27 mouse cellular contexts compared by ENCODE assay signal in genomic region chr6:49026496-49026895, GRCm38 (mm10). TPM values are rescaled to one million over a fixed set of nuclear protein-coding genes. Genes with fewer than 3 reads are reported as not detected.
DNase-seq lines count a peak whose midpoint lies in the region; ATAC-seq and TF ChIP-seq lines count a peak whose summit lies in the region.
"Had no signal": no experiment of that assay in that cellular context is flagged by ENCODE, and none has a peak within 500 bp of the region (broad histone marks: within the 10 kb centered on the region; RNA-seq: fewer than 3 reads in every experiment).

No protein-coding gene starts in this region.

- ATAC-seq in common myeloid progenitor, adult 5-6 weeks (replicated peaks; ENCODE audit: low read depth, poor library complexity, severe bottlenecking): peak; percentile 77
- peak; percentile 79 for ATAC-seq in megakaryocyte progenitor cell, adult 5-6 weeks (replicated peaks; ENCODE audit: poor library complexity)
- ATAC-seq: CD4-positive, CD25-positive, alpha-beta regulatory T cell, adult 4 months; forebrain, embryonic 14.5 days had no signal

- DNase-seq in frontal cortex, postnatal 36 days (ENCODE audit: low spot score in 2 of 2): no peak
- DNase-seq in kidney, adult 9 months: no peak
- no peak for DNase-seq in ovary, postnatal 14 days (ENCODE audit: low spot score)
- DNase-seq: adrenal gland, postnatal 10 days; B cell, adult 2 months; cerebellum, adult 18-20 months; cerebellum, adult 9-11 months; embryo, embryonic 11 days; gastrocnemius, postnatal 10 days; heart, postnatal 36 days had no signal

- H3K4me1 ChIP-seq in bone marrow, adult 2 months (ENCODE audit: control insufficient read depth, insufficient read depth, low read length): peaks cover 9% of the 10 kb centered on the region
- H3K4me1 ChIP-seq: embryonic facial prominence, embryonic 15.5 days; heart, embryonic 13.5 days; hindbrain, embryonic 15.5 days had no signal

- no peak for TF ChIP-seq CTCF in bone marrow, adult 2 months (IDR thresholded peaks at IDR 0.05; ENCODE audit: control insufficient read depth, insufficient read depth, low read length)

- no peak overlapping the region for H3K4me3 ChIP-seq in bone marrow, adult 2 months (replicated peaks; ENCODE audit: control insufficient read depth, low read depth, low read length)
- H3K4me3 ChIP-seq: embryonic facial prominence, embryonic 15.5 days; erythroblast, embryonic 14.5 days; forebrain, embryonic 10.5 days; heart, embryonic 13.5 days; hindbrain, embryonic 15.5 days had no signal

- H3K27ac ChIP-seq in bone marrow, adult 2 months (ENCODE audit: control insufficient read depth, insufficient read depth, low read depth, low read length, poor library complexity): peak overlapping the region; percentile 36; the same call in 1 of the 2 replicates
- H3K27ac ChIP-seq: embryonic facial prominence, embryonic 15.5 days; forebrain, embryonic 10.5 days; heart, embryonic 13.5 days; hindbrain, embryonic 15.5 days had no signal

- no peak for TF ChIP-seq POLR2A in bone marrow, adult 2 months (IDR thresholded peaks at IDR 0.05; ENCODE audit: borderline replicate concordance, control insufficient read depth, low read depth, low read length)

- WGBS in bone marrow, adult 2 months: 19% methylated on average over 5 of the region's 5 CpGs

RNA-seq across cellular contexts. Expression of gene Gpnmb, which starts 9.8 kb away (rescaled TPM):
- polyA plus RNA-seq in bone marrow, adult 2 months (2011; ENCODE audit: insufficient read depth, insufficient read length, low replicate concordance, missing spikeins): 2.6 TPM in 1 of 2 replicates, not detected in the other
- 0.27 TPM in 1 of 2 replicates, not detected in the other for total RNA-seq in common myeloid progenitor, adult 5-6 weeks (2017)
- total RNA-seq in megakaryocyte progenitor cell, adult 5-6 weeks (2015): 0.32 TPM in 1 of 2 replicates, not detected in the other
- 0.25 TPM in 1 of 2 replicates, not detected in the other for total RNA-seq in megakaryocyte progenitor cell, adult 5-6 weeks (2017)

RNA-seq across cellular contexts. Expression of gene Svs1, which starts 39.8 kb away (rescaled TPM):
- polyA plus RNA-seq in bone marrow, adult 2 months (2011; ENCODE audit: insufficient read depth, insufficient read length, low replicate concordance, missing spikeins): not detected in 2 replicates
- total RNA-seq in common myeloid progenitor, adult 5-6 weeks (2017): not detected in 2 replicates
- total RNA-seq in megakaryocyte progenitor cell, adult 5-6 weeks (2015): not detected in 2 replicates
- total RNA-seq in megakaryocyte progenitor cell, adult 5-6 weeks (2017): not detected in 2 replicates
- total RNA-seq: adrenal gland, postnatal 10 days; gastrocnemius, postnatal 10 days; gastrocnemius, postnatal 4 days; heart, adult 8-10 months; heart, postnatal 36 days had no signal
- polyA plus RNA-seq: CD4-positive, CD25-positive, alpha-beta regulatory T cell, adult 4 months; embryonic facial prominence, embryonic 11.5 days; embryonic facial prominence, embryonic 15.5 days; erythroblast, embryonic 14.5 days; forebrain, embryonic 10.5 days; forebrain, embryonic 14.5 days; G1E; heart, embryonic 13.5 days; heart, postnatal 0 days; hindbrain, embryonic 11.5 days; hindbrain, embryonic 15.5 days had no signal

RNA-seq across cellular contexts. Expression of gene Malsu1, which starts 47.1 kb away (rescaled TPM):
- polyA plus RNA-seq in bone marrow, adult 2 months (2011; ENCODE audit: insufficient read depth, insufficient read length, low replicate concordance, missing spikeins): 13.7 and 21.1 TPM in 2 replicates
- total RNA-seq in common myeloid progenitor, adult 5-6 weeks (2017): 12.5 and 48.2 TPM in 2 replicates
- 35.0 and 48.5 TPM in 2 replicates for total RNA-seq in megakaryocyte progenitor cell, adult 5-6 weeks (2015)
- total RNA-seq in megakaryocyte progenitor cell, adult 5-6 weeks (2017): 25.6 and 37.8 TPM in 2 replicates

RNA-seq across cellular contexts. Expression of gene Doxl2, which starts 51.7 kb away (rescaled TPM):
- polyA plus RNA-seq in bone marrow, adult 2 months (2011; ENCODE audit: insufficient read depth, insufficient read length, low replicate concordance, missing spikeins): not detected in 2 replicates
- not detected in 2 replicates for total RNA-seq in common myeloid progenitor, adult 5-6 weeks (2017)
- total RNA-seq in megakaryocyte progenitor cell, adult 5-6 weeks (2015): not detected in 2 replicates
- total RNA-seq in megakaryocyte progenitor cell, adult 5-6 weeks (2017): not detected in 2 replicates
- total RNA-seq: adrenal gland, postnatal 10 days; adrenal gland, postnatal 4 days; G1E; gastrocnemius, postnatal 10 days; gastrocnemius, postnatal 4 days; heart, adult 8-10 months; heart, postnatal 36 days had no signal
- polyA plus RNA-seq: CD4-positive, CD25-positive, alpha-beta regulatory T cell, adult 4 months; embryonic facial prominence, embryonic 11.5 days; embryonic facial prominence, embryonic 15.5 days; forebrain, embryonic 10.5 days; forebrain, embryonic 14.5 days; G1E; heart, embryonic 13.5 days; heart, postnatal 0 days; hindbrain, embryonic 11.5 days; hindbrain, embryonic 15.5 days had no signal
